Comparison of ENCODE assay signal across 29 mouse cellular contexts in genomic region chr15:79581581-79581980, GRCm38 (mm10). TPM values are rescaled to one million over a fixed set of nuclear protein-coding genes. Genes with fewer than 3 reads are reported as not detected.
"Had no signal": no experiment of that assay in that cellular context is flagged by ENCODE, and none has a peak within 500 bp of the region (broad histone marks: within the 10 kb centered on the region; RNA-seq: fewer than 3 reads in every experiment).

No protein-coding gene starts in this region.

- H3K9me3 ChIP-seq: heart, embryonic 13.5 days; heart, embryonic 15.5 days; hindbrain, embryonic 13.5 days; hindbrain, embryonic 15.5 days; kidney, embryonic 15.5 days; limb, embryonic 13.5 days; limb, embryonic 15.5 days; liver, embryonic 12.5 days had no signal

- H3K27me3 ChIP-seq: heart, embryonic 13.5 days; heart, embryonic 15.5 days; hindbrain, embryonic 13.5 days; hindbrain, embryonic 15.5 days; kidney, embryonic 15.5 days; limb, embryonic 13.5 days; limb, embryonic 15.5 days; liver, embryonic 12.5 days had no signal

- ATAC-seq: hindbrain, postnatal 0 days; intestine, embryonic 16.5 days; liver, embryonic 12.5 days had no signal

- H3K4me1 ChIP-seq: heart, embryonic 13.5 days; heart, embryonic 15.5 days; hindbrain, embryonic 13.5 days; hindbrain, embryonic 15.5 days; kidney, embryonic 15.5 days; limb, embryonic 13.5 days; limb, embryonic 15.5 days; liver, embryonic 12.5 days had no signal

- H3K4me2 ChIP-seq: heart, embryonic 11.5 days; heart, embryonic 13.5 days; heart, embryonic 15.5 days; hindbrain, embryonic 13.5 days; hindbrain, embryonic 15.5 days; kidney, embryonic 15.5 days; limb, embryonic 13.5 days; limb, embryonic 15.5 days; liver, embryonic 12.5 days had no signal

- H3K4me3 ChIP-seq: heart, adult 2 months; heart, embryonic 13.5 days; heart, embryonic 15.5 days; hindbrain, embryonic 13.5 days; hindbrain, embryonic 15.5 days; kidney, embryonic 15.5 days; left cerebral cortex, adult 2 months; limb, embryonic 13.5 days; limb, embryonic 15.5 days; liver, embryonic 12.5 days had no signal

- H3K9ac ChIP-seq: heart, embryonic 13.5 days; heart, embryonic 15.5 days; hindbrain, embryonic 13.5 days; hindbrain, embryonic 15.5 days; kidney, embryonic 15.5 days; limb, embryonic 13.5 days; limb, embryonic 15.5 days; liver, embryonic 12.5 days had no signal

- DNase-seq: gastrocnemius, postnatal 14 days; gastrocnemius, postnatal 36 days; heart, adult 11 months; heart, adult 2 months; heart, postnatal 14 days; heart, postnatal 36 days; kidney, adult 11 months; kidney, adult 2 months; kidney, adult 9 months; kidney, postnatal 14 days; kidney, postnatal 36 days; layer of hippocampus, adult 9-11 months; left cerebral cortex, postnatal 4 days had no signal

- H3K36me3 ChIP-seq: heart, embryonic 13.5 days; heart, embryonic 15.5 days; hindbrain, embryonic 13.5 days; hindbrain, embryonic 15.5 days; kidney, embryonic 15.5 days; limb, embryonic 13.5 days; limb, embryonic 15.5 days; liver, embryonic 12.5 days had no signal

- H3K27ac ChIP-seq: heart, adult 2 months; heart, embryonic 13.5 days; heart, embryonic 15.5 days; hindbrain, embryonic 13.5 days; hindbrain, embryonic 15.5 days; hindbrain, postnatal 0 days; kidney, embryonic 15.5 days; kidney, postnatal 0 days; left cerebral cortex, adult 2 months; limb, embryonic 13.5 days; limb, embryonic 15.5 days; liver, embryonic 12.5 days had no signal

RNA-seq across cellular contexts. Expression of gene Dmc1, which starts 23.3 kb away (rescaled TPM):
- total RNA-seq: gastrocnemius, adult 18-20 months; gastrocnemius, adult 8-10 months; gastrocnemius, postnatal 36 days; heart, adult 2 months; heart, postnatal 36 days had no signal
- polyA plus RNA-seq: kidney, adult 2 months; liver, adult 2 months had no signal
